Mouse (Mus musculus) CH12.LX (cell line): ENCODE results near the gene Prss40.

ENCODE experiments used
- BHLHE40 ChIP-seq: IDR thresholded peaks from 2 replicates; pipeline ENCODE4 v1.6.1; 2011; ENCODE audit warnings: mild to moderate bottlenecking, low read depth, low read length, improper control_type of control experiment
- CHD2 ChIP-seq: IDR thresholded peaks from 2 replicates; pipeline ENCODE4 v1.6.1; 2011; ENCODE audit warnings: low read length, improper control_type of control experiment
- CTCF ChIP-seq, 2 experiments: IDR thresholded peaks in 1 of 2; conservative IDR thresholded peaks in 1 of 2; 2 replicates each; pipeline ENCODE4 v1.5.1; 2011 to 2012; ENCODE audit warnings: low read depth in 2 of 2, low read length in 2 of 2, improper control_type of control experiment in 1 of 2, inconsistent platforms in 1 of 2, mild to moderate bottlenecking in 1 of 2, moderate library complexity in 1 of 2
- EP300 ChIP-seq: IDR thresholded peaks from 2 replicates; pipeline ENCODE4 v1.6.1; 2011; ENCODE audit warnings: low read length, improper control_type of control experiment
- ETS1 ChIP-seq: conservative IDR thresholded peaks from 2 replicates; pipeline ENCODE4 v1.6.1; 2012; ENCODE audit warnings: low read depth, mild to moderate bottlenecking, inconsistent platforms, low read length, improper control_type of control experiment, moderate library complexity
- MXI1 ChIP-seq: IDR thresholded peaks from 2 replicates; pipeline ENCODE4 v1.6.1; 2011; ENCODE audit warnings: mild to moderate bottlenecking, low read depth, low read length, improper control_type of control experiment
- NELFE ChIP-seq: IDR thresholded peaks from 2 replicates; pipeline ENCODE4 v1.6.1; 2011; ENCODE audit warnings: low read depth, low read length, improper control_type of control experiment
- PAX5 ChIP-seq: IDR thresholded peaks from 2 replicates; pipeline ENCODE4 v1.6.1; 2012; ENCODE audit warnings: low read length, inconsistent platforms, mixed read lengths
- POLR2A ChIP-seq: IDR thresholded peaks from 2 replicates; pipeline ENCODE4 v1.6.1; 2011; ENCODE audit warnings: low read depth, mild to moderate bottlenecking, improper control_type of control experiment, low read length
- POLR2AphosphoS2 ChIP-seq: IDR thresholded peaks from 2 replicates; pipeline ENCODE4 v1.6.1; 2011; ENCODE audit warnings: low read depth, low read length, improper control_type of control experiment
- SIN3A ChIP-seq: IDR thresholded peaks from 2 replicates; pipeline ENCODE4 v1.6.1; 2012; ENCODE audit warnings: low read length, improper control_type of control experiment, inconsistent platforms
- TCF12 ChIP-seq: IDR thresholded peaks from 2 replicates; pipeline ENCODE4 v1.6.1; 2014; ENCODE audit warnings: low read depth, mild to moderate bottlenecking, inconsistent platforms, low read length, improper control_type of control experiment

GRCm38 (mm10) chr1:34571431-34571830 is 10.7 kb upstream of the Prss40 start:
- TF ChIP-seq CTCF (conservative IDR thresholded peaks at IDR 0.05 in 1 of 2, IDR thresholded peaks at IDR 0.05 in 1 of 2; ENCODE audit: low read depth in 2 of 2, low read length in 2 of 2) (no peak), POLR2AphosphoS2 (no peak), POLR2A (no peak), NELFE (no peak), EP300 (no peak), CHD2 (no peak), MXI1 (no peak), PAX5 (no peak), TCF12 (no peak), ETS1 (no peak), BHLHE40 (no peak), SIN3A (no peak)
